Mouse (Mus musculus): ENCODE measurements at regions not wholly inside any gene's neighbourhood (a gene's known extent, or its start where the extent isn't known, plus 50 kb on each side); places are given as distances from the start of the nearest gene placed in this dataset.

- in situ Hi-C loops (cut with MboI; ENCODE audit: low sequenced_read_pairs): no loop called here
These were observed 203.9 kb upstream of the Hes1 start for GRCm38 (mm10) chr16:29860306-29860705.

- in situ Hi-C loops (cut with MboI; ENCODE audit: low sequenced_read_pairs): no loop called here
These were observed 203.1 kb upstream of the Hes1 start for GRCm38 (mm10) chr16:29861056-29861455.

- in situ Hi-C loops (cut with MboI; ENCODE audit: low sequenced_read_pairs): no loop called here
These were observed 199.0 kb upstream of the Hes1 start for GRCm38 (mm10) chr16:29865075-29865740.

- in situ Hi-C loops (cut with MboI; ENCODE audit: low sequenced_read_pairs): no loop called here
These were observed 192.8 kb upstream of the Hes1 start for GRCm38 (mm10) chr16:29871395-29871794.

GRCm38 (mm10) chr16:29876196-29876595 is 188.0 kb upstream of the Hes1 start:
- in situ Hi-C loops (cut with MboI; ENCODE audit: low sequenced_read_pairs): no loop called here

GRCm38 (mm10) chr16:29877372-29878123 is 186.6 kb upstream of the Hes1 start:
- in situ Hi-C loops (cut with MboI; ENCODE audit: low sequenced_read_pairs): no loop called here

GRCm38 (mm10) chr16:29879665-29880064 is 184.5 kb upstream of the Hes1 start:
- in situ Hi-C loops (cut with MboI; ENCODE audit: low sequenced_read_pairs): no loop called here

- in situ Hi-C loops (cut with MboI; ENCODE audit: low sequenced_read_pairs): no loop called here
These were observed 182.7 kb upstream of the Hes1 start for GRCm38 (mm10) chr16:29881497-29881896.

GRCm38 (mm10) chr16:29882226-29882972 is 181.8 kb upstream of the Hes1 start:
- in situ Hi-C loops (cut with MboI; ENCODE audit: low sequenced_read_pairs): no loop called here

- in situ Hi-C loops (cut with MboI; ENCODE audit: low sequenced_read_pairs): no loop called here
These were observed 180.8 kb upstream of the Hes1 start for GRCm38 (mm10) chr16:29883252-29883992.

GRCm38 (mm10) chr16:29884899-29885298 is 179.3 kb upstream of the Hes1 start:
- in situ Hi-C loops (cut with MboI; ENCODE audit: low sequenced_read_pairs): no loop called here

- in situ Hi-C loops (cut with MboI; ENCODE audit: low sequenced_read_pairs): no loop called here
These were observed 177.4 kb upstream of the Hes1 start for GRCm38 (mm10) chr16:29886755-29887154.

GRCm38 (mm10) chr16:29889346-29889745 is 174.8 kb upstream of the Hes1 start:
- in situ Hi-C loops (cut with MboI; ENCODE audit: low sequenced_read_pairs): no loop called here

GRCm38 (mm10) chr16:29891472-29891871 is 172.7 kb upstream of the Hes1 start:
- in situ Hi-C loops (cut with MboI; ENCODE audit: low sequenced_read_pairs): no loop called here

GRCm38 (mm10) chr16:29893871-29894828 is 170.0 kb upstream of the Hes1 start:
- in situ Hi-C loops (cut with MboI; ENCODE audit: low sequenced_read_pairs): no loop called here

- in situ Hi-C loops (cut with MboI; ENCODE audit: low sequenced_read_pairs): no loop called here
These were observed 167.8 kb upstream of the Hes1 start for GRCm38 (mm10) chr16:29896393-29896792.

- in situ Hi-C loops (cut with MboI; ENCODE audit: low sequenced_read_pairs): no loop called here
These were observed 160.7 kb upstream of the Hes1 start for GRCm38 (mm10) chr16:29903510-29903909.

GRCm38 (mm10) chr16:29904183-29904775 is 159.9 kb upstream of the Hes1 start:
- in situ Hi-C loops (cut with MboI; ENCODE audit: low sequenced_read_pairs): no loop called here

GRCm38 (mm10) chr16:29907331-29907730 is 156.9 kb upstream of the Hes1 start:
- in situ Hi-C loops (cut with MboI; ENCODE audit: low sequenced_read_pairs): no loop called here

GRCm38 (mm10) chr16:29908031-29908430 is 156.2 kb upstream of the Hes1 start:
- in situ Hi-C loops (cut with MboI; ENCODE audit: low sequenced_read_pairs): no loop called here

All from CH12F3 (cell line).